Mouse (Mus musculus): ENCODE measurements at regions not wholly inside any gene's neighbourhood (a gene's known extent, or its start where the extent isn't known, plus 50 kb on each side); places are given as distances from the start of the nearest gene placed in this dataset.

DNA sequence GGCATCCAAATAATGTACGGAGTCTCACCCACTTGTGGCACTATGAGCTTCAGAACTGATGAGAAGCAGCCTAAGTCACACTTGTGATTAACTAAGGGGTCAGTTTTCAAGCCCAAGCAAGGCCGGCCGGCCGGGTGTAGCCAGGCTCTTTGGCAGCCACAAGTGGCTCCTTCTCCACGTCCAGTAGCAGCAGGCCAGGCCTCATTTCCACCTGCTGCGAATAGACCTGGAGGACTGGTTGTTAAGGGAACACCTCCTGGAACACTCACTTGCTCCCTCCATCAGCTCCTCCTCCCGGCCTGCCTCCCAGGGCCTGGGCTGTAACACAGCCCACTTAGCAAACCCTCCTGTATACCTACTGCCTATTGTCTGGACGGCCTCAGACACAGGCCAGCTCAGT, 61.1 kb upstream of the Calm2 start:
- Histone ChIP-seq H3K79me2 (ENCODE audit: control insufficient read depth, insufficient read depth) (no peaks in the 10 kb centered on the region), H3ac (ENCODE audit: control insufficient read depth, insufficient read length, low read depth) (no peak overlapping the region), H3K79me3 (ENCODE audit: low read depth) (no peaks in the 10 kb centered on the region), H3K4me3 (ENCODE audit: insufficient read depth, poor library complexity, severe bottlenecking) (no peak overlapping the region), H3K27me3 (ENCODE audit: control insufficient read depth, insufficient read depth, insufficient read length) (no peaks in the 10 kb centered on the region), H3K36me3 (ENCODE audit: control insufficient read depth, insufficient read depth) (no peaks in the 10 kb centered on the region)
- TF ChIP-seq CTCF (IDR thresholded peaks at IDR 0.05; ENCODE audit: control insufficient read depth, insufficient read depth, insufficient read length) (no peak), CEBPB (IDR thresholded peaks at IDR 0.05; ENCODE audit: low read depth) (no peak), MYOD1 (IDR thresholded peaks at IDR 0.05; ENCODE audit: control insufficient read depth, insufficient read length, low read depth) (no peak), MYOG (IDR thresholded peaks at IDR 0.05; ENCODE audit: control insufficient read depth, extremely low read depth, insufficient read length) (no peak), USF1 (IDR thresholded peaks at IDR 0.05; ENCODE audit: low read depth) (no peak), FOSL1 (IDR thresholded peaks at IDR 0.05; ENCODE audit: insufficient read depth, low read length, poor library complexity, severe bottlenecking) (no peak), MAX (IDR thresholded peaks at IDR 0.05) (no peak)

DNA sequence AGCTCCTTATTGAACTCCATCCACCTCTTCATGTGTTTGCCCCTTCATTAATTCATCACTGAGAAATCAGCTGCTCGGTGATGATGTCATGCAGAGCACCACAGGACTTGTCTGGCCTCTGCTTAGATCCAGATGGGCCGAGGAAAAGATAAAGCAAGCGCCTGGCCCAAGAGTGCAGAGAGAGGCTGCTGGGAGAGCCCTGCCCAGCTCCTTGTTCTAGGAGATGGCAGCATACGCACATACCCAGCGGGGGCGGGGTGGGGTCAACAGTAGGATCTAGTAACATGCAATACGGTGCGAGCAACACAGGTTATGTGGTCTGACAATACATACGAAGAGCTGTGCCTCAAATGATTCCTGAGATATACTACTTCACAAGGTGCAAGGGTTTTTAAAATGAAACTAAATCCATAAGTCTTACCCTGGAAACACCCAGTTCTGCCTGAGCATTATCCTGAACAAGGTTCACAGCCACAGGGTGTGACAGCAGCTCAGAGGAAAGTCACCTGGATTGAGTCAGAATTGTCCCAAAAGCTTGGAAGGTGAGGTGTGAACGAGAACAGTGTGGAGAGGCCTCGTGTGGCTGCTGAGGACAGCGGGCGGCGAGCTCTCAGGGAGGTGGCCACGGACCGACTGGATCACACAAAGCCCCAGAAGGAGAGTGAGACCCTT, 62.0 kb upstream of the Calm2 start:
- no peaks in the 10 kb centered on the region for H3K27me3 ChIP-seq (ENCODE audit: control insufficient read depth, insufficient read depth, insufficient read length)
- H3K79me3 ChIP-seq (ENCODE audit: low read depth): no peaks in the 10 kb centered on the region
- TF ChIP-seq CEBPB (IDR thresholded peaks at IDR 0.05; ENCODE audit: low read depth): no peak
- no peak for TF ChIP-seq CTCF (IDR thresholded peaks at IDR 0.05; ENCODE audit: control insufficient read depth, insufficient read depth, insufficient read length)
- TF ChIP-seq MYOD1 (IDR thresholded peaks at IDR 0.05; ENCODE audit: control insufficient read depth, insufficient read length, low read depth): no peak
- no peak for TF ChIP-seq MYOG (IDR thresholded peaks at IDR 0.05; ENCODE audit: control insufficient read depth, extremely low read depth, insufficient read length)
- TF ChIP-seq MAX (IDR thresholded peaks at IDR 0.05): no peak
- TF ChIP-seq USF1 (IDR thresholded peaks at IDR 0.05; ENCODE audit: low read depth): no peak
- TF ChIP-seq FOSL1 (IDR thresholded peaks at IDR 0.05; ENCODE audit: insufficient read depth, low read length, poor library complexity, severe bottlenecking): no peak
- no peak overlapping the region for H3ac ChIP-seq (ENCODE audit: control insufficient read depth, insufficient read length, low read depth)
- H3K36me3 ChIP-seq (ENCODE audit: control insufficient read depth, insufficient read depth): no peaks in the 10 kb centered on the region
- H3K79me2 ChIP-seq (ENCODE audit: control insufficient read depth, insufficient read depth): no peaks in the 10 kb centered on the region
- no peak overlapping the region for H3K4me3 ChIP-seq (ENCODE audit: insufficient read depth, poor library complexity, severe bottlenecking)

DNA sequence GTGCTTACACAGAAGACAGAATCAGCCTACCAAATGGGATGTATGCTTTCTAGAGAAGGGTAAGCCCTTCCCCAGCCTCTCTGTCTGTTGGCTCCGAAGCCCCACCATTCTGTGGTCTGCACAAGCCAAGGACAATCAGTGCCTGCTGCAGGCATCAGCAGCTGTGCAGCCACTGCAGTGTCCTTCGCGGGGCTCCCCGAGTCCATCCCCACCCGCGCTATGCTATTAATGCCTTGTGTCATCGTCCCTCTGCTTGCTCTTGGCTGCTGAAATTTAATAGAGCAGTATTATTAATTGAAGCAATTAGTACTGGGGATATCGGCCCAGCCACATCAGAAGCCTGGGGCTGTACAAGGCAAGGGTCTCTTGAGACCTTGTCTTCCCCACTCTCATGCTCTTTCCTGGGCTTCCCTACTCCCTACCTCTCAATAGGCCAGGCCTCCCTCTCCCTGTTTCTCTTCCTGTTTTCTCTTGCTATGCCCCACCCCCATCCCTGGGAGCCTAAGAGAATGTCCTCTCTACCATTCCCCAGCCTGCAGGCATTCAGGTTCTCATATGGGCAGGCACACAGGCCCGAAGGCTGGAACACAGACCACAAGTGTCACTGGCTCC, 65.4 kb upstream of the Calm2 start:
- TF ChIP-seq USF1 (IDR thresholded peaks at IDR 0.05; ENCODE audit: low read depth) (no peak), MYOG (IDR thresholded peaks at IDR 0.05; ENCODE audit: control insufficient read depth, extremely low read depth, insufficient read length) (no peak), MAX (IDR thresholded peaks at IDR 0.05) (no peak), CEBPB (IDR thresholded peaks at IDR 0.05; ENCODE audit: low read depth) (no peak), FOSL1 (IDR thresholded peaks at IDR 0.05; ENCODE audit: insufficient read depth, low read length, poor library complexity, severe bottlenecking) (no peak), MYOD1 (IDR thresholded peaks at IDR 0.05; ENCODE audit: control insufficient read depth, insufficient read length, low read depth) (no peak), CTCF (IDR thresholded peaks at IDR 0.05; ENCODE audit: control insufficient read depth, insufficient read depth, insufficient read length) (no peak)
- Histone ChIP-seq H3K36me3 (ENCODE audit: control insufficient read depth, insufficient read depth) (no peaks in the 10 kb centered on the region), H3K4me3 (ENCODE audit: insufficient read depth, poor library complexity, severe bottlenecking) (no peak overlapping the region)

DNA sequence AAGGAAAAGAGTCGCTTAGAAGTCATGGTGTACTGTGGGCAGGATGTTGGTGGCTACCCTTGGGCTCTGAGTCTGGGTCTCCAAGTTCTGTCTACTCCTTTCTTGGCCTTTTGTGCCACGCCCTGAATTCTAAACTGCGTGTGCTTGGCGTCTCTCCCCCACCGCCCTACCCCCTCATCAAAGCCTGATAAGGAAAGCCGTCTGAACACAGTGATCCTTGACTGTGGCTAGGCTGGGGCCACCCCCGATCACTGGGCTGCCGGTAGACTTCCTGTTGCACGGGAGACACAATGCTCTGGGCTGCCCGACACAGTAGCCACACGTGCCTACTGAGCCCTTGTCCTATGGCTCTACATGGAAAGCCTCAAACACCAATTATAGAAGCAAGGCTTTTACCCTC, 67.1 kb upstream of the Calm2 start:
- Histone ChIP-seq H3K4me3 (ENCODE audit: insufficient read depth, poor library complexity, severe bottlenecking) (no peak overlapping the region), H3ac (ENCODE audit: control insufficient read depth, insufficient read length, low read depth) (no peak overlapping the region), H3K27me3 (ENCODE audit: control insufficient read depth, insufficient read depth, insufficient read length) (no peaks in the 10 kb centered on the region), H3K79me3 (ENCODE audit: low read depth) (no peaks in the 10 kb centered on the region), H3K36me3 (ENCODE audit: control insufficient read depth, insufficient read depth) (no peaks in the 10 kb centered on the region), H3K79me2 (ENCODE audit: control insufficient read depth, insufficient read depth) (no peaks in the 10 kb centered on the region)
- TF ChIP-seq FOSL1 (IDR thresholded peaks at IDR 0.05; ENCODE audit: insufficient read depth, low read length, poor library complexity, severe bottlenecking) (no peak), MYOG (IDR thresholded peaks at IDR 0.05; ENCODE audit: control insufficient read depth, extremely low read depth, insufficient read length) (no peak), CTCF (IDR thresholded peaks at IDR 0.05; ENCODE audit: control insufficient read depth, insufficient read depth, insufficient read length) (no peak), MAX (IDR thresholded peaks at IDR 0.05) (no peak), CEBPB (IDR thresholded peaks at IDR 0.05; ENCODE audit: low read depth) (no peak), USF1 (IDR thresholded peaks at IDR 0.05; ENCODE audit: low read depth) (no peak), MYOD1 (IDR thresholded peaks at IDR 0.05; ENCODE audit: control insufficient read depth, insufficient read length, low read depth) (no peak)

More for the DNA sequence above, 65.4 kb upstream of the Calm2 start:
- no peaks in the 10 kb centered on the region for H3K27me3 ChIP-seq (ENCODE audit: control insufficient read depth, insufficient read depth, insufficient read length)
- H3K79me3 ChIP-seq (ENCODE audit: low read depth): no peaks in the 10 kb centered on the region
- no peak overlapping the region for H3ac ChIP-seq (ENCODE audit: control insufficient read depth, insufficient read length, low read depth)
- H3K79me2 ChIP-seq (ENCODE audit: control insufficient read depth, insufficient read depth): no peaks in the 10 kb centered on the region

DNA sequence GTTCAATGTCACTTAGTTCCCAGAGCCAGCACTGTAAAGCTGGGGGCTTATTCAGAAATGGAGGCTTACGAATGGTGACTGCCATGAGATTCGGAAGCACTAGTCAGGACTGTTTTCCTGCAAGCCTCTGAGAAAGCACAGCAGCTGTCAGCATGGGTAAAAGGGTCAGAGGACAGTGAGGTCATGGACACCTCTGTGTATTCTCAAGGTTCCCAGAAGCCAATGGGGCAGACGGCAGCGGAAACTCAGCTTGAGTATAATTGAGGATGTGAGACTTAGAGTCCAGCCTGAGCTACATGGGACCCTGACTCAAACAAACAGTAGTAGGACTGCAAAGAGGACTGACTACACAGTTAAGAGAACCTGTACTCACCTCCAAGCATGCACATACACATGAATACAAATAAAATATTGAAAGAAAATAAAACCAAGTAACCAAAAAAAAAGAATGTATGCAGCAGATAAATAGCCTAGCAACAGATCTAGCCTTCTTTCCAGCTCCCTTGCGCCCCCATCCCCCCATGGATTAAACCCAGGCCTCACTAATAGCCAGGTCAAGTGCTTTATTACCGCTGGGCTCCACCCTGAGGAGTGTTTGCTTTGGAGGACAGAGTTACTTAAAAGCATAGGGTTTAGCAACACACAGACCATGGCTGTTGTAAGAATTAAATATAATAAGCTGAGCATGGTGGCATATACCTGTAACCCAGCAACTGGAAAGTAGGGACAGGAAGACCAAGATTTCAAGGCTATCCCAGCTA, 67.8 kb upstream of the Calm2 start:
- H3K36me3 ChIP-seq (ENCODE audit: control insufficient read depth, insufficient read depth): no peaks in the 10 kb centered on the region
- no peaks in the 10 kb centered on the region for H3K79me3 ChIP-seq (ENCODE audit: low read depth)
- no peak overlapping the region for H3ac ChIP-seq (ENCODE audit: control insufficient read depth, insufficient read length, low read depth)
- H3K79me2 ChIP-seq (ENCODE audit: control insufficient read depth, insufficient read depth): no peaks in the 10 kb centered on the region
- no peak for TF ChIP-seq CTCF (IDR thresholded peaks at IDR 0.05; ENCODE audit: control insufficient read depth, insufficient read depth, insufficient read length)
- no peak for TF ChIP-seq MAX (IDR thresholded peaks at IDR 0.05)
- TF ChIP-seq MYOG (IDR thresholded peaks at IDR 0.05; ENCODE audit: control insufficient read depth, extremely low read depth, insufficient read length): no peak
- no peak for TF ChIP-seq MYOD1 (IDR thresholded peaks at IDR 0.05; ENCODE audit: control insufficient read depth, insufficient read length, low read depth)
- TF ChIP-seq USF1 (IDR thresholded peaks at IDR 0.05; ENCODE audit: low read depth): no peak
- TF ChIP-seq CEBPB (IDR thresholded peaks at IDR 0.05; ENCODE audit: low read depth): no peak
- TF ChIP-seq FOSL1 (IDR thresholded peaks at IDR 0.05; ENCODE audit: insufficient read depth, low read length, poor library complexity, severe bottlenecking): no peak
- peaks cover 3% of the 10 kb centered on the region for H3K27me3 ChIP-seq (ENCODE audit: control insufficient read depth, insufficient read depth, insufficient read length)
- H3K4me3 ChIP-seq (ENCODE audit: insufficient read depth, poor library complexity, severe bottlenecking): no peak overlapping the region
